Mouse (Mus musculus) kidney, adult 8-10 months (tissue): Measurements from ENCODE around the gene Slc38a5.

Experiments
- DNase-seq, 2 experiments: peaks; one replicate each; pipeline ENCODE4 v3.0.0; 2022

The Slc38a5 gene

GRCm38 (mm10) chrX:8327124-8327523 is 56.2 kb downstream of the Slc38a5 start, which contains the start of gene Ssxb10:
TSS of gene Ssxb10 (plus strand) at chrX:8327424.
- no peak for DNase-seq
